Mouse (Mus musculus) Muller cell, postnatal 12 days (primary cell): Measurements from ENCODE around the gene Dck.

Experiments used
- DNase-seq: peaks from one replicate; pipeline ENCODE4 v3.0.0-alpha.2; 2015; ENCODE audit errors: inconsistent ontology term

The Dck gene

GRCm38 (mm10) chr5:88791256-88792245 lies 26.8 kb downstream of the Dck start:
- no peak for DNase-seq

GRCm38 (mm10) chr5:88793676-88794075 lies 28.9 kb downstream of the Dck start:
- DNase-seq = no peak

- no peak for DNase-seq
These were observed 31.3 kb downstream of the Dck start for GRCm38 (mm10) chr5:88795910-88796584.

- no peak for DNase-seq
These were observed 31.8 kb downstream of the Dck start for GRCm38 (mm10) chr5:88796588-88796987.

GRCm38 (mm10) chr5:88797121-88797520 lies 32.3 kb downstream of the Dck start:
- no peak for DNase-seq

- no peak for DNase-seq
These were observed 40.8 kb downstream of the Dck start for GRCm38 (mm10) chr5:88805616-88806015.

GRCm38 (mm10) chr5:88806278-88806677 lies 41.5 kb downstream of the Dck start:
- no peak for DNase-seq

- peak; percentile 30 for DNase-seq
These were observed 42.5 kb downstream of the Dck start for GRCm38 (mm10) chr5:88807342-88807741.

- no peak for DNase-seq
These were observed 48.4 kb downstream of the Dck start for GRCm38 (mm10) chr5:88813188-88813587.

GRCm38 (mm10) chr5:88814552-88814951 lies 49.8 kb downstream of the Dck start:
- DNase-seq = no peak

- DNase-seq = no peak
These were observed 56.7 kb downstream of the Dck start for GRCm38 (mm10) chr5:88821542-88821941.

- no peak for DNase-seq
These were observed 60.0 kb downstream of the Dck start for GRCm38 (mm10) chr5:88824838-88825237.

- DNase-seq = no peak
These were observed 65.2 kb downstream of the Dck start for GRCm38 (mm10) chr5:88829835-88830571.

- DNase-seq = no peak
These were observed 66.1 kb downstream of the Dck start for GRCm38 (mm10) chr5:88830880-88831279.

- DNase-seq = no peak
These were observed 67.1 kb downstream of the Dck start for GRCm38 (mm10) chr5:88831935-88832334.
